ENCODE assay signal across 24 mouse cellular contexts in genomic region chr12:116741300-116741699, GRCm38 (mm10).
DNase-seq lines count a peak whose midpoint lies in the region; ATAC-seq and TF ChIP-seq lines count a peak whose summit lies in the region.
"Had no signal": no experiment of that assay in that cellular context is flagged by ENCODE, and none has a peak within 500 bp of the region (broad histone marks: within the 10 kb centered on the region; RNA-seq: fewer than 3 reads in every experiment).

No protein-coding gene starts in this region.

- H3K27ac ChIP-seq in hindbrain, embryonic 12.5 days: no peak overlapping the region
- no peak overlapping the region for H3K27ac ChIP-seq in hindbrain, postnatal 0 days
- H3K27ac ChIP-seq in hindbrain, embryonic 16.5 days (ENCODE audit: low read depth, low read length): no peak overlapping the region
- H3K27ac ChIP-seq in hindbrain, embryonic 14.5 days: no peak overlapping the region
- 0 out of 2 replicates have a peak overlapping the region, but pooled peaks have one; percentile 2 for H3K27ac ChIP-seq in layer of hippocampus, adult 2 months
- H3K27ac ChIP-seq in midbrain, embryonic 13.5 days: no peak overlapping the region
- H3K27ac ChIP-seq in midbrain, embryonic 10.5 days (replicated peaks): no peak overlapping the region
- H3K27ac ChIP-seq: embryonic facial prominence, embryonic 13.5 days; embryonic facial prominence, embryonic 15.5 days; forebrain, embryonic 10.5 days; forebrain, embryonic 13.5 days had no signal

- no peak for TF ChIP-seq CTCF in hindbrain, postnatal 0 days (IDR thresholded peaks at IDR 0.05; ENCODE audit: low read depth)
- TF ChIP-seq CTCF in layer of hippocampus, adult 2 months (conservative IDR thresholded peaks at IDR 0.05): no peak

- no peaks in the 10 kb centered on the region for H3K36me3 ChIP-seq in hindbrain, embryonic 12.5 days
- no peaks in the 10 kb centered on the region for H3K36me3 ChIP-seq in hindbrain, postnatal 0 days (ENCODE audit: insufficient read depth, low read length)
- no peaks in the 10 kb centered on the region for H3K36me3 ChIP-seq in hindbrain, embryonic 16.5 days (ENCODE audit: control insufficient read depth, insufficient read depth, low read length)
- H3K36me3 ChIP-seq in hindbrain, embryonic 14.5 days (replicated peaks; ENCODE audit: control insufficient read depth, insufficient read depth): no peaks in the 10 kb centered on the region
- no peaks in the 10 kb centered on the region for H3K36me3 ChIP-seq in midbrain, embryonic 13.5 days
- no peaks in the 10 kb centered on the region for H3K36me3 ChIP-seq in midbrain, embryonic 10.5 days
- H3K36me3 ChIP-seq: embryonic facial prominence, embryonic 13.5 days; embryonic facial prominence, embryonic 15.5 days; forebrain, embryonic 10.5 days had no signal

- H3K4me1 ChIP-seq in hindbrain, embryonic 12.5 days: no peaks in the 10 kb centered on the region
- no peaks in the 10 kb centered on the region for H3K4me1 ChIP-seq in hindbrain, postnatal 0 days (ENCODE audit: insufficient read depth, low read length)
- H3K4me1 ChIP-seq in hindbrain, embryonic 16.5 days (ENCODE audit: control insufficient read depth, insufficient read depth, low read depth, low read length): no peaks in the 10 kb centered on the region
- H3K4me1 ChIP-seq in hindbrain, embryonic 14.5 days (replicated peaks; ENCODE audit: control insufficient read depth, insufficient read depth, low read length): no peaks in the 10 kb centered on the region
- no peaks in the 10 kb centered on the region for H3K4me1 ChIP-seq in midbrain, embryonic 13.5 days (replicated peaks)
- 0 out of 2 replicates have a peak, but pooled peaks cover 3% of the 10 kb centered on the region for H3K4me1 ChIP-seq in midbrain, embryonic 10.5 days
- H3K4me1 ChIP-seq: embryonic facial prominence, embryonic 13.5 days; embryonic facial prominence, embryonic 15.5 days; forebrain, embryonic 10.5 days; forebrain, embryonic 13.5 days had no signal

- H3K4me3 ChIP-seq in hindbrain, embryonic 12.5 days: no peak overlapping the region
- H3K4me3 ChIP-seq in hindbrain, postnatal 0 days (ENCODE audit: low read length): no peak overlapping the region
- no peak overlapping the region for H3K4me3 ChIP-seq in hindbrain, embryonic 16.5 days (ENCODE audit: low read length)
- H3K4me3 ChIP-seq in hindbrain, embryonic 14.5 days (replicated peaks; ENCODE audit: low read length): no peak overlapping the region
- no peak overlapping the region for H3K4me3 ChIP-seq in layer of hippocampus, adult 2 months
- H3K4me3 ChIP-seq in midbrain, embryonic 13.5 days (replicated peaks): no peak overlapping the region
- H3K4me3 ChIP-seq in midbrain, embryonic 10.5 days: no peak overlapping the region
- H3K4me3 ChIP-seq: embryonic facial prominence, embryonic 13.5 days; embryonic facial prominence, embryonic 15.5 days; erythroblast, embryonic 14.5 days; forebrain, embryonic 10.5 days; forebrain, embryonic 13.5 days had no signal

- no peak overlapping the region for H3K4me2 ChIP-seq in hindbrain, embryonic 12.5 days (replicated peaks)
- H3K4me2 ChIP-seq in hindbrain, postnatal 0 days (ENCODE audit: low read depth, low read length): no peak overlapping the region
- no peak overlapping the region for H3K4me2 ChIP-seq in hindbrain, embryonic 16.5 days (ENCODE audit: low read length)
- H3K4me2 ChIP-seq in hindbrain, embryonic 14.5 days (replicated peaks): no peak overlapping the region
- H3K4me2 ChIP-seq in midbrain, embryonic 13.5 days (replicated peaks): no peak overlapping the region
- H3K4me2 ChIP-seq: embryonic facial prominence, embryonic 13.5 days; embryonic facial prominence, embryonic 15.5 days; forebrain, embryonic 13.5 days had no signal

- H3K9ac ChIP-seq in hindbrain, embryonic 12.5 days: no peak overlapping the region
- no peak overlapping the region for H3K9ac ChIP-seq in hindbrain, postnatal 0 days (replicated peaks; ENCODE audit: low read length)
- no peak overlapping the region for H3K9ac ChIP-seq in hindbrain, embryonic 16.5 days (ENCODE audit: low read depth, low read length)
- H3K9ac ChIP-seq in hindbrain, embryonic 14.5 days: no peak overlapping the region
- no peak overlapping the region for H3K9ac ChIP-seq in midbrain, embryonic 13.5 days (replicated peaks)
- H3K9ac ChIP-seq: embryonic facial prominence, embryonic 13.5 days; embryonic facial prominence, embryonic 15.5 days; forebrain, embryonic 13.5 days had no signal

- no peak for DNase-seq in hindbrain, postnatal 0 days (ENCODE audit: low spot score)
- DNase-seq in hindbrain, embryonic 14.5 days (ENCODE audit: low spot score): no peak
- no peak for DNase-seq in layer of hippocampus, adult 2 months (ENCODE audit: low spot score in 2 of 2)
- no peak for DNase-seq in layer of hippocampus, postnatal 36 days
- no peak for DNase-seq in midbrain, embryonic 10.5 days (ENCODE audit: low spot score)
- DNase-seq: adrenal gland, adult 2 months; adrenal gland, postnatal 10 days; adrenal gland, postnatal 25 days; cerebellum, adult 11 months; cerebellum, adult 18-20 months; cerebellum, adult 8-10 months; cerebellum, adult 9-11 months; cerebellum, postnatal 14 days; cerebellum, postnatal 36 days; embryo, embryonic 11 days had no signal

- 0 out of 2 replicates have a peak, but pooled peaks have one; percentile 29 for ATAC-seq in hindbrain, embryonic 12.5 days (ENCODE audit: low FRiP score)
- no peak for ATAC-seq in hindbrain, postnatal 0 days
- 0 out of 2 replicates have a peak, but pooled peaks have one; percentile 15 for ATAC-seq in hindbrain, embryonic 16.5 days
- no peak for ATAC-seq in hindbrain, embryonic 14.5 days (ENCODE audit: low FRiP score)
- ATAC-seq in midbrain, embryonic 13.5 days: 0 out of 2 replicates have a peak, but pooled peaks have one; percentile 62
- ATAC-seq: forebrain, embryonic 13.5 days; forebrain, embryonic 16.5 days had no signal

- H3K27me3 ChIP-seq in hindbrain, embryonic 12.5 days: no peaks in the 10 kb centered on the region
- no peaks in the 10 kb centered on the region for H3K27me3 ChIP-seq in hindbrain, postnatal 0 days (ENCODE audit: insufficient read depth, low read length)
- H3K27me3 ChIP-seq in hindbrain, embryonic 16.5 days (replicated peaks; ENCODE audit: control insufficient read depth, insufficient read depth, low read length): no peaks in the 10 kb centered on the region
- H3K27me3 ChIP-seq in hindbrain, embryonic 14.5 days (ENCODE audit: control insufficient read depth, insufficient read depth, low read length): no peaks in the 10 kb centered on the region
- no peaks in the 10 kb centered on the region for H3K27me3 ChIP-seq in midbrain, embryonic 13.5 days
- H3K27me3 ChIP-seq in midbrain, embryonic 10.5 days (ENCODE audit: low read depth, poor library complexity, severe bottlenecking): no peaks in the 10 kb centered on the region
- H3K27me3 ChIP-seq: embryonic facial prominence, embryonic 13.5 days; embryonic facial prominence, embryonic 15.5 days; forebrain, embryonic 13.5 days had no signal

- no peaks in the 10 kb centered on the region for H3K9me3 ChIP-seq in hindbrain, embryonic 12.5 days (replicated peaks)
- H3K9me3 ChIP-seq in hindbrain, postnatal 0 days (ENCODE audit: low read length): no peaks in the 10 kb centered on the region
- H3K9me3 ChIP-seq in hindbrain, embryonic 16.5 days (ENCODE audit: control insufficient read depth, low read length): no peaks in the 10 kb centered on the region
- no peaks in the 10 kb centered on the region for H3K9me3 ChIP-seq in hindbrain, embryonic 14.5 days (ENCODE audit: control insufficient read depth, low read length)
- H3K9me3 ChIP-seq in midbrain, embryonic 13.5 days: no peaks in the 10 kb centered on the region
- no peaks in the 10 kb centered on the region for H3K9me3 ChIP-seq in midbrain, embryonic 10.5 days (replicated peaks)
- H3K9me3 ChIP-seq: embryonic facial prominence, embryonic 13.5 days; embryonic facial prominence, embryonic 15.5 days; forebrain, embryonic 10.5 days; forebrain, embryonic 13.5 days had no signal

Comparison
In these comparisons a context has a peak if more than half of its experiments do, and no peak if none do; other contexts are left out.
1. ATAC-seq: peak in hindbrain, embryonic 12.5 days (single experiment), hindbrain, embryonic 16.5 days (single experiment) and midbrain, embryonic 13.5 days (single experiment); none in hindbrain, postnatal 0 days (single experiment) and hindbrain, embryonic 14.5 days (single experiment).